Mouse (Mus musculus) CD4-positive, CD25-positive, alpha-beta regulatory T cell, adult 4 months (primary cell): ENCODE measurements around the gene Ctsf. TPM values are rescaled to one million over a fixed set of nuclear protein-coding genes. Genes with fewer than 3 reads are reported as not detected.
"Not testable (repeated sequence)": the region's sequence is repeated elsewhere in the genome, so short reads cannot be mapped to it uniquely, and the experiment has no call there.

Experiments
- ATAC-seq: one replicate; pipeline ENCODE4 v1.8.0; 2017
- polyA plus RNA-seq, 2 experiments: library from polyadenylated mRNA; unstranded; fragments of 100-300 nt; shearing (Covaris generic); gene quantifications; one replicate each; pipeline ENCODE4 v1.2.1; 2017

Ctsf gene
- 1 to 10 TPM; 2.0 to 4.8 TPM for polyA plus RNA-seq

GRCm38 (mm10) chr19:4854552-4855469, at the start of gene Ctsf:
TSS of gene Ctsf (plus strand) at chr19:4855130.
- no peak for ATAC-seq

- ATAC-seq, result no peak
These were observed 44.6 kb upstream of the Ctsf start for GRCm38 (mm10) chr19:4810309-4810708.

DNA sequence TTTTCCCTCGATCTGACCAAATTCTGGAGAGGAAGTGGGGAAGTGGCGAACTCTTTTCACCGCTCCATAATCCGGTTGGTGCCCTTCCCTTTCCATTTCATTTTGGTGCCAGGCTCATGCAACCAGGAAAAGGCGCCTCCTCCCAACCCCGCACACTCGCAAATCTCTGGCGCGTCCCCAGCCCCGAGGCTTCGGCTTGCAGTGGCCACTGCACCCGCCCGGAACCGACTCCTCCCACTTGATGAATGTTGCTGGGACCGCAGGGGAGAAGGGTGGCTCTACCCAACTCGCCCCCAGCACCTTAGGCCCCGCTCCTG, 44.2 kb upstream of the Ctsf start:
- no peak for ATAC-seq

DNA sequence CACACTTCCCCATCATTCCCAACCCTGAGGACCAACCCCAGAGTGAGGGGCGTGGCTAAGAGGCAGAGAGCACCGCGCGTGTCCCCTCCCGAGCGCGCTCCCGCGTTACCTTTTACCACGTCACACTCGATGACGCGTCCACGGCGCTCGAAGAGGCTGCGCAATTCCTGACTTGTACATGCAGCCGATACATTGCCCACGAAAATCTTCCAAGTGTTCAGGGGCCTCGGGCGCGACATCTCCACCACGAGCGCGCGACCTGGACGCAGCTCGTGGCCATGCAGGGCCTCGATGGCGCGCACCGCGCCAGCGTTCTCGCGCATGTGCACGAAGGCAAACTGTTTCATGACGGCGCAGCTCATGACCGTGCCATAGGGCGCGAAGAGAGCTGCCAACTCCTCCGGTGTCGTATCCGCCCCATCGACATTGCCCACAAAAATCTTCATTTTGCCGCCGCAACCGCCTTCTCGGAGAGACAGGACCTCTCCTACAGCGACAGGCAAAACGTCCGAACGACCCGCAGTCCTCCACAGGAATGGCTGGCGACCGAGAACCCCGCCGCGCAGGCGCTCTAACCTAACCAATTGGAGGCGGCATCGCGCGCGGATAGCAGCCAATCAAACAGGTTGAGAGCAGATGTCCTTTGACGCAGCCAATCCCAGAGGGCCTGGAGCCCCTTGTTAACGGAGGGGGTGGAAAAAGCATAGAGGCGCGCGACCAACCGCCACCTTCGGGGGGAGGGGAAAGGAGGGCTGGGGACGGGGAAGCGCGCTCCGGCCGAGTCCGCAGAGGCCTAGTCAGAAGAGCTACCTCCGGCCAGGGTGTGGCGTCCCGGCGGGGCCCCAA, 43.6 kb upstream of the Ctsf start, which contains the start of the genes Gm21992 and Rbm14:
Gm21992 (minus strand) TSS at position 550 of the 846 bp plus-strand sequence.
Rbm14 (minus strand) TSS at position 572 of the 846 bp plus-strand sequence.
- peak; percentile 94 for ATAC-seq

DNA sequence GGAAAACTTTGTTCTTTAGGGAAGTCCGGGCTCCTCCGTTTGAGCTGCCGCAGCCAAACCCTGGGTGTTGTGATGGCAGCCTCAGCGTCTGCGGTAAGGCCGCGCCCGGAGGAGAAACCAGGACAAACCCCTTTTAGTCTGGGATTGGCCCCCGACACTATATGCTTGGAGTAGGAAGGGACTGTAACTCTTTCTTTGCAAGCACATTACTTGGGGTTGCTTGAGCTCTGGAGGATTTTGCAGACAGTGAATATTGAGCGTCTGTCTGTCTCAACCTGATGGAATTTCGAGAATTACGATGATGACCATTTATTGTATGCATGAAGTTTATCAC, 43.1 kb upstream of the Ctsf start:
- no peak for ATAC-seq

GRCm38 (mm10) chr19:4812334-4812949, 42.5 kb upstream of the Ctsf start:
- not testable (repeated sequence) for ATAC-seq

- ATAC-seq, result no peak
These were observed 41.9 kb upstream of the Ctsf start for GRCm38 (mm10) chr19:4813015-4813414.

- ATAC-seq, result no peak
These were observed 37.6 kb upstream of the Ctsf start for GRCm38 (mm10) chr19:4817182-4817835.

DNA sequence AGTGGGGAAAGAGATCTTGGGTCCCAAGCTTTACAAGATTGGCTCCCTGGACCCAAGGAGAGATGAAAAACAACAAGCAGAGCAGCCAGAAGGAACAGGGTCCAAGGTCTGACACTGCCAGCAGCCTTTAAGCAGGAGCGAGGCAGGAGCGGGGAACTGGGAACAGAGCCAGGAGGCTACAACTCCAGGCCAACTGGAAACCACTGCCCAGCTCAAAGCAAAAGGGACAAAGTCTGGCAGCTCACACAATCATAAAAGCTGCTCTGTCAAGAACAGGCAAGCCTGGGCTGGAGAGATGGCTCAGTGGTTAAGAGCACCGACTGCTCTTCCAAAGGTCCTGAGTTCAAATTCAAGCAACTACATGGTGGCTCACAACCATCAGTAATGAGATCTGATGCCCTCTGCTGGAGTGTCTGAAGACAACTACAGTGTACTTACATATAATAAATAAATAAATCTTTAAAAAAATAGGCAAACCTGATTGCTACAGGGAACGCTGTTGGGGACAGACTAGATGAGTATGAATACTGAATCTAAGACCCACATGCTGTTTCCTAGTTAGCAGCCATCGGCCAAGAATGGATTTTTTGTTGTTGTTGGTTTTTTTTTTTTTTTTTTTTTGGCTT, 34.1 kb upstream of the Ctsf start:
- ATAC-seq, result no peak

DNA sequence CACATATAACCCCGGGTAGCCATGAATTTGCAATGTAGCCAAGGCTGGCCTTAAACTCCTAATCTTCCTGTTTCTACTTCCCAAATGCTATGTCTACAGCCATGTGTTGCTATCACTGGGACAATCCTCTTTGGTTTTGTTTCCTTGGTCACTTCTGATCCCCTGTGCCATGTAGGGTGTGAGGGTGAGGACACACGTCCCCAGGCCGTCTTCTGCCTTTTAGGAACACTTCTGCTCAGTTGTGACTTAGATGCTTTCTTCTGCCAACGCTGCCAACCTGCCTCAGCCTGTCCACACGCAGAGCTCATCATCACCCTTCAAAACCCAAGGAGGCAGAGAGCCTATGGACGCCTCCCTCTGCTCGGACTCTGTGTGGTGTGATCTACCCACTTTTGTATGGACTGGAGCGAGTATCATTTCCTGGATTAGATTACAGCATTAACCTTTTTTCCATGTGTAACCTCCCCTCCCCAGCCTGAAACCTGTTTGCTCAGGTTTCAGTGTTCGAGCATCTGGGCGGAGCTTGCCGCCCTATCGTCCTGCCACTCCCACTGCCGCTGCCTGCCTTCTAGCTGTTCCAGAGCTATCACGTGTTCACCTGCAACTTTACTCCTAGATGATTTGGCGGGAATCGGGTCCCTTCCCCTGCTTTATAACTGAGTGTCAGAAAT, 26.4 kb upstream of the Ctsf start:
- no peak for ATAC-seq

DNA sequence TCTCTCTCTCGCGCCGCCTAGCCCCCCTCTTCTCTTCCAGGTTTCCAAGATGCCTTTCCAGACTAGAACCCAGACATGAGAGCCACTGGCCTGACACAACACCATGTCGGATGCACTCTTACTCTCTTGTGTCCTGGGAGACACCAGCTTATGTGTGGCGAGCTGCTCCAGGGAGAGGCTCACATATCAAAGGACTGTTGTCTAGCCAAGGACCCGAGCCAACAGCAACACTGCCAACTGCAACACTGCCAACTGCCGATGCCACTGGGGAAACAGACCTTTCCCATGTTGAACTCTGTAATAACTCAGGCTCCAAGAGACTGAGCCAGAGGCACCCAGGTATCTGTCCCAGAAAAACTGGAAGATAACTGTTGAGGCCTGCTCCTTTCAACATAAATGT, 25.8 kb upstream of the Ctsf start:
- no peak for ATAC-seq

DNA sequence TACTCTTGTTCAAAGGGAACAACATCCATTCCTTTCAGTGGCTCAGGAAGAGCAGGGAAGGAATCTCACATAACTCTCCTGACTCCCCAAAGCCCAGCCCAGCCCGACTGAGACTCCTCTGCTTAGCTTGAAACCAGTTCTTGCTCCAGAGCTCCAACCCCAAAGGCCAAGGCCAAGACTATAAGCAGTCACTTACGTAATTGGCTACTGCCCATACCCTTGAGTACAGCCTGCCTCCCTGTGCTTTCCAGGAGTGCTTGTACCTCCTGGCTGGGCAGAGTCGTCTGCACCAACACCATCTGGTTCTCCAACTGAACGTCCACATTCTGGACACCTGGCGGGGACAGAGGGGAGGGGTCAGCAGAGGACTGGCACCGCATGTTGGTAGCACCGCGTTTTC, 21.0 kb upstream of the Ctsf start:
- ATAC-seq, result no peak

- no peak for ATAC-seq
These were observed 18.8 kb upstream of the Ctsf start for GRCm38 (mm10) chr19:4836096-4836495.

- ATAC-seq, result no peak
These were observed 17.9 kb upstream of the Ctsf start for GRCm38 (mm10) chr19:4837049-4837448.

DNA sequence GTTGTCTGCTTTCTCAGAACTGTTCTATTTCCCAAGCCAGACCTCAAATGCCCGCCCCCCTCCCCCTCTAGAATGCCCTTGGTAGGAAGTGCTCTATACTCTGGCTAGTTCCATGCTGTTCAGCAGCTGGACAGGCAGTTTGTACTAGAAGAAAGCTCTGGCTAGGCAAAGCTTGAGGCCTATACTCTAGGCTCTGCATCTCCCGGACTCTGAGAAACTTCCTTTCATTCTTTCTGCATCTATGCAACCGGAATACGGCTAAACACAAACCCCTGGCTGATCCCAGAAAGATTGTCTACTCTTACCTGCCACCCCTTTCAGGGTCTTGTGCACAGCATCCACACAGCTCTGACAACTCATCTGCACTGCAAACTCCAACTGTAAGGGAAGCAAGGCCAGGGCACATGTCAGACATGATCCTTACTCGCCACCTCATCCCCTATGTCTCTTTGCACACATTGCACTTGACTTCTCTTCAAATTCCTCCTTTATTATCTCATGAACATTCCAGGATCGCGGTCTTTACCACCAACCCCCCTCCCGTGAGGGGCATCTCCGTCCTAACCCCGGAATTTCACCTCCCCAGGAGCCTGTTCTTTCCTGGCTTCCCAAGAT, 16.3 kb upstream of the Ctsf start:
- ATAC-seq, result no peak

GRCm38 (mm10) chr19:4839149-4839548, 15.8 kb upstream of the Ctsf start, which contains the start of the genes Ccs and Ccdc87:
TSS of gene Ccs (minus strand) at chr19:4839332.
TSS of gene Ccdc87 (plus strand) at chr19:4839366.
- ATAC-seq, result peak; percentile 97

DNA sequence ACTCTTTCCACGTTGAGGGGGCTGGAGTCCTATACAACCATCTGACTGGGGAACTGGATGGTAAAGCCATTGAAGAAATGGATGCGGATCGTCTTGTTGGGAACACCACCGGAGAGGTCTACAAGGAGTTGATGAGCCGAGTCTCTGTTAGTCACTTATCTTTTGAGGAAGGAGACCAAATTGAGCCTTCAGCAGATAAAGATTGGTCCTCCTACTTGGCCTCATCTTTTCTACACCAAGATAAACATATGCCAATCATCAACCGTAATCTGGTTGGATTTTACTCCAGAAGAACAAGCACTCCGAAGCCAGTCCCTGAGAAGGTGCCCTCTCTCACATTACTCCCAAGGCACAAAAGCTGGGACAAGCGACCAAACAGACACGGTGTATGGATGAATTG, 14.1 kb upstream of the Ctsf start:
- no peak for ATAC-seq

- peak; percentile 31 for ATAC-seq
These were observed 12.3 kb upstream of the Ctsf start for GRCm38 (mm10) chr19:4842611-4843010.

- no peak for ATAC-seq
These were observed 9.1 kb upstream of the Ctsf start for GRCm38 (mm10) chr19:4845846-4846245.

- peak; percentile 79 for ATAC-seq
These were observed 7.4 kb upstream of the Ctsf start for GRCm38 (mm10) chr19:4847490-4847889.

DNA sequence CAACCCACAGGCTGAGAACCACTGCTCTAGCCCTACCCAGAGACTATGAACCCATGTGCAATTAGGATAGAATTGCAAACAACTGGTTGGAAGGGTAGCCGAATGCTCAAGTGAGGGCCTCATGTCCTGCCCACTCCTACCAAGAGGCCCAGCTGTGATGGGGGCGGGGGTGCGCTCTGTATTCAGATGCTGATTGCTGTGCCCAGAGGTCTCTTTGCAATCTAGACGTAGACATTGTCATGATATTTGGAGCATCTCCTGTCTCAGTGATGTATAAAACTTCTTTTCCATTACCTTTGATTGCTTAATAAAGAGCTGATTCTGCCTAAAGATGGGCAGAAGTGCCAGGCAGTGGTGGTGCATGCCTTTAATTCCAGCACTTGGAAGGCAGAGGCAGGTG, 5.1 kb upstream of the Ctsf start:
- no peak for ATAC-seq
